Mouse (Mus musculus) spleen, adult 18-20 months (tissue): ENCODE results near the gene Gm10447.
"Not testable (repeated sequence)": the region's sequence is repeated elsewhere in the genome, so short reads cannot be mapped to it uniquely, and the experiment has no call there.

Experiments used
- DNase-seq, 2 experiments: peaks; one replicate each; pipeline ENCODE4 v3.0.0; 2022; ENCODE audit warnings: mixed read lengths in 2 of 2

The Gm10447 gene

DNA sequence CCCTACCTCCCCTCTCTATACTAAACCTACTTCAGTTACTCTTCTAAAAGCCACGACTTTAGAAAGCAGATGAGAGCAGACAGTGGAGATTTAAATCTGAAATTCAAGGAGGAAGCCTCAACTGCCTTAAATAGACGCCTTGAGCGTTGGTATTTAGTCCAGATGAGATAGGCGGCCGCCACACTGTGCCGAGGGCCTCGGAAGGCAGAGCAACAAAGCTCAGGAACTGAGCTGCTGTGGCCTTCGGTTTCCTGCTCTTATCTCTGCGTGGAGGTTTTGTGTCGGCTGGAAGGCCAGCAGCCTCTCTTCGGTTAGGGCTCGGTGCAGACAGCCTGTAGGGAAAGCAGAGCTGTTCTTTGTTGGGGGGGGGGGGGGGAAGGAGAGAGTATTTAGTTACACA lies 15.0 kb downstream of the Gm10447 start:
- no peak for DNase-seq

DNA sequence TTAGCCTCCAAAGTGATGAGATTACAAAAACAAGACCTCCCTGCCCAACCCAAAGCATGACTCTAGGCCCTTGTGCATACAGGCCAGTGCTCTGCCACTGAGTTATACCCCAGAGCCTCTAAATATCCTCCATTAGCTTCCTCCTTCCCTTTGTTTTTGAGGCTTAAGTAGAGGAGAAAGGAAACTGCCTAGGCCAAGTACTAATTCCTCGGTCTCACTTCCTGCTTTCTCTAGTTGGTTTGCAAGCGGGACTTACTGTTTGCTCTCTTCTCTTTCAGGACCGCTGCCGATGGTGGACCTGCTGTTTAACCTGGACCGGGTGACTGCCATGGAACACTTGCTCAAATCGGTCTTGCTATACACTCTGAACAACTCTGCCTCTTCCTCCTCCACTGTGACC lies 20.6 kb downstream of the Gm10447 start:
- DNase-seq: no peak

GRCm38 (mm10) chr11:53435504-53435903 lies 21.4 kb downstream of the Gm10447 start:
- DNase-seq: no peak

GRCm38 (mm10) chr11:53433057-53433456 lies 23.9 kb downstream of the Gm10447 start:
- no peak for DNase-seq

GRCm38 (mm10) chr11:53431347-53432056 lies 25.4 kb downstream of the Gm10447 start:
- DNase-seq: peak in 1 of 2 experiments; percentile 12

DNA sequence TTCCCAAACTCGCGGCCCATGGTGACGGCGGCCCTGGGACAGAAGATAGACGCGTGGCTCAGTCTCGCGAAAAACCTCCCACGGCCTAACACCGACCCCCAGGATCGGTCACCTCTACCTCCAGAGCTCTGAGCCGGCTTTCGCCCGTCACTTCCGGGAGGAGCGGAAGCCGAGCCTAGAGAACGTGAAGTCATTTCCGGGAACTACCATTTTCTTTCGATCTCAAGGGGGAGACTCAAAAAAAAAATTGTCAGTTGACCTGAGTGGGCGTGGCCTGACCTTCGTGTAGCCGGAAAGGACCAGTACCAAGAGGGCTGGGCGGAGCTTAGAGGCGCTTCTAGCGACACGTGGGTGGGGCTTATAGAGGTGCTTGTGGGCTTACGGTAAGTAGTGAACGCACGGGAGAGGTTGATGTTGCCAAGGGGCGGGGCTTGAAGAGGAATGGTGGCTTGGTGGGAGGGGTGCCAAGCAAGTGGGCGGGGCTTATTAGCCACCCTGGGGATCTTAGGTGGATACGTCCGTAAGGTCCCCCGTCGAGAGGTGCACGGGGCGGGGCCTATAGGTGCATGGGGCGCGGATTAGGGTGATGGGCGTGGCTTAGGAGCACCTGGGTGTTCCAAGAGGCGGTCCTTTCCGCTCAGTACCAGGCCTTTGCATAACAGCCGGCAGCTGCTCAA lies 26.1 kb downstream of the Gm10447 start, which contains the start of the genes Uqcrq and Gdf9:
Uqcrq (minus strand) TSS at position 162 of the 677 bp plus-strand sequence.
Gdf9 (plus strand) TSS at position 354 of the 677 bp plus-strand sequence.
- peak; percentile 97 to 99 for DNase-seq

- no peak for DNase-seq
These were observed 26.6 kb downstream of the Gm10447 start for GRCm38 (mm10) chr11:53430300-53430669.

GRCm38 (mm10) chr11:53429182-53429581 lies 27.7 kb downstream of the Gm10447 start:
- no peak for DNase-seq

GRCm38 (mm10) chr11:53428716-53429057 lies 28.2 kb downstream of the Gm10447 start:
- DNase-seq: no peak

- no peak for DNase-seq
These were observed 28.8 kb downstream of the Gm10447 start for GRCm38 (mm10) chr11:53427993-53428715.

DNA sequence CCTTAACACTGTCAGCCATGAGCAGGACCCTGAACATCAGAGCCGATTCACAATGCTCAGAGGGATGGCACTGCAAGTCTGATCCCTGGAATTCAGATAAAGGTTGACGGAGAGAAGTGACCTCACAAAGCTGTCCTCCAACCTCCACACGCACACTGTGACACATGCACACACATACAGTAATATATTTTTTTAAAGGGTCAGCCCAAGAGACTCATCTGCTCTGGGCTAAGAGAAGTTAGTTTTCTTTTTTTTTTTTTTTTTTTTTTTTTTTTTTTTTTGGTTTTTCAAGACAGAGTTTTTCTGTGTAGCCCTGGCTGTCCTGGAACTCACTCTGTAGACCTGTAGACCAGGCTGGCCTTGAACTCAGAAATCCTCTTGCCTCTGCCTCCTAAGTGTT lies 30.0 kb downstream of the Gm10447 start:
- DNase-seq: not testable (repeated sequence)

DNA sequence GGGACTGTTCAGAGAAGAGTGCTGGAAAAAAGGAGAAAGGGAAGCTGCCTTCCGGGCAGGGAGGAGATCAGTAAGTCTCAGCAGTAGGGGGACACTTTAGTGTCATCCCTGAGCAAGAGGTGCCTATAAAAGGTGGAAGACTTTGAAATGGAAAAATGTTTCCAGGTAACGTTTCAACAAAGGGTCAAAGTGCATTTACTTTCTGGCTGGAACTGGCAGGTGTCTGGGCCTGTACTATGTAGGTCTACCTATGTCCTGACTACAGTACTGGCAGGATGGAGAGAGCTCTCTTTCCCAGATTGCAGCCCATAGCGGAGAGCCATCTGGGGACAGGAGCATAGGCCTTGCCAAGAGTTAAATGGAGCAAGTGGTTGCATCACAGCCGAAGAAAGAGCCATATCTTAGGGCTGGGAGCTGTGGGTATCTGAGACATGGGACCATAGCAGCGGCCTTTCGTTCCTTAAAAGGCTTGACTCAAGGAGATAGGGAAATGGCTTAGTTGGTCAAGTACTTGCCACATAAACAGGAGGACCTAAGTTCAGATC lies 31.1 kb downstream of the Gm10447 start:
- DNase-seq: no peak

DNA sequence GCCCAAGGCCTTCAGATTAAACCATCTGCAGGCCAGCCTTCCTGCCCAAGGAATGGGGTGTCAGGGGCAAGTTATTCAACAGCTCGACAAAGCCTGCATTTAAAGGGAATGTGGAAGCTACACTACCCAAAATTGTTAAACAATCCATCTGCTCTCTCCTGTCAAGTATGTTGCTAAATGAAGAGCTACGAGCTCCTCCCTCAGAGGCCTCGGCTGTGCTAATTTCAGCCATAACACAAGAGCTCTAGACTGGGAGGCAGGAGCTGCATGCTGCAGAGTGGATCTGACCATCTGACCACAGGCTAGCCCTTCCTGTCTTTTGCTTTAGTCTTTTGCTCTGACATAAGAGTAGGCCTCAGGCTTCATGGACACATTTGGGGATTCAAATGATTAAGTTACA lies 31.7 kb downstream of the Gm10447 start:
- no peak for DNase-seq

DNA sequence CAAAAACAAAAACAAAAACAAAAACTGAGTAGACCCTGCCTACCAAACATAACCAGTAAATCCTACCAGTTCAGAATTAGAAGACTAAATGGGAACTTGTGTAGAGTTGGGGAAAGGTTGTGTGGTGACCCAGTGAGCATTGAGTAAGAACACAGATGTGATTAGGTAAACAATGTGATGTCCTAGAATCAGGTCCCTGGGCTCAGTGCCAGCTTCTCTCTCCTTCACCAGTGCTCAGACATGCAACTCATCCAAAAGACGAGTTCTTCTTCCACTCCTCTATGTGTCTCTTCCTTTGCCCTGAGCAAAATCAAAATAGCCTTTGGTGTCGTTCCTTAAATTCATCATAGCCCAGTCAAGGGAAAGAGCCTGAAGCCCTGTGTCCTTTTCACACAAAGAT lies 32.1 kb downstream of the Gm10447 start:
- DNase-seq: no peak

- DNase-seq: no peak
These were observed 33.9 kb downstream of the Gm10447 start, which contains the start of gene Leap2 for GRCm38 (mm10) chr11:53423036-53423435. Gene Leap2, minus strand, starts transcription at chr11:53423170.

- no peak for DNase-seq
These were observed 38.9 kb downstream of the Gm10447 start for GRCm38 (mm10) chr11:53418048-53418447.

DNA sequence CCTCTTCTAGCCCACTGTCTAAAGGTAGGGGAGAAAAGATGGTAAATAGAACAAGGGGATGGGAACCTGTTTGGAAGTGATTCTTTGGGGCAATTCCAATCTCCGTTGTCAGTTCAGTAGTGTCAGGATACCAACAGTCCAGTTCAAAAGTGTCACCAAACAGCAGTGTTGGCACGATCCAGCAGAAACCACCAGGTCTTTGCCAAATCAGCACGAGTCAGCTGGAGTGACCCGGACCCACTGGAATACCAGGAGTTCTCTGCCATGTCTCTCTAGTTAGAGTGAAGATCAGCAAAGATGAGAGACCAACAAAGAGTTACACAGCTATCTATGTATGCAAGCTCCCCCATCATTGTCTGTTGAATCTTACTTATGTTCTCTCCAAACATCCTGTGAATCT lies 43.0 kb downstream of the Gm10447 start:
- no peak for DNase-seq

GRCm38 (mm10) chr11:53411738-53412137 lies 45.2 kb downstream of the Gm10447 start:
- DNase-seq: no peak
